Mouse (Mus musculus): ENCODE measurements around the gene Scn11a. TPM values are rescaled to one million over a fixed set of nuclear protein-coding genes. Genes with fewer than 3 reads are reported as not detected.

Gene Scn11a
- polyA plus RNA-seq, 1 experiment from 2014 or later, result 0.30 TPM

GRCm38 (mm10) chr9:119792505-119792904, 32.8 kb downstream of the Scn11a start:
- no peaks in the 10 kb centered on the region for H3K36me3 ChIP-seq (ENCODE audit: poor library complexity, severe bottlenecking)
- no peak overlapping the region for H3K4me2 ChIP-seq
- no peak for ATAC-seq
- H3K4me1 ChIP-seq, result 0 out of 2 replicates have a peak, but pooled peaks cover 4% of the 10 kb centered on the region
- no peak overlapping the region for H3K4me3 ChIP-seq
- no peak overlapping the region for H3K9ac ChIP-seq
- H3K27me3 ChIP-seq, result no peaks in the 10 kb centered on the region
- 53% methylated on average over 9 of the region's 9 CpGs for WGBS
- no peak overlapping the region for H3K27ac ChIP-seq
- H3K9me3 ChIP-seq (replicated peaks), result no peaks in the 10 kb centered on the region

GRCm38 (mm10) chr9:119780901-119781300, 44.4 kb downstream of the Scn11a start:
- Histone ChIP-seq H3K4me1 (no peaks in the 10 kb centered on the region), H3K9ac (no peak overlapping the region), H3K4me3 (no peak overlapping the region), H3K27ac (no peak overlapping the region), H3K36me3 (ENCODE audit: poor library complexity, severe bottlenecking) (no peaks in the 10 kb centered on the region), H3K4me2 (no peak overlapping the region), H3K27me3 (no peaks in the 10 kb centered on the region), H3K9me3 (replicated peaks) (no peaks in the 10 kb centered on the region)
- 68% methylated on average over 3 of the region's 3 CpGs for WGBS
- ATAC-seq, result no peak

- Histone ChIP-seq H3K9ac (no peak overlapping the region), H3K27me3 (no peaks in the 10 kb centered on the region), H3K4me2 (no peak overlapping the region), H3K4me3 (no peak overlapping the region), H3K36me3 (ENCODE audit: poor library complexity, severe bottlenecking) (no peaks in the 10 kb centered on the region), H3K27ac (no peak overlapping the region), H3K4me1 (no peaks in the 10 kb centered on the region), H3K9me3 (replicated peaks) (0 out of 2 replicates have a peak, but pooled peaks cover 5% of the 10 kb centered on the region)
- no peak for ATAC-seq
- 90% methylated on average over 7 of the region's 7 CpGs for WGBS
These were observed 48.6 kb downstream of the Scn11a start for GRCm38 (mm10) chr9:119776661-119777060.

GRCm38 (mm10) chr9:119768585-119768984, 56.7 kb downstream of the Scn11a start:
- H3K9me3 ChIP-seq (replicated peaks), result no peaks in the 10 kb centered on the region
- no peaks in the 10 kb centered on the region for H3K36me3 ChIP-seq (ENCODE audit: poor library complexity, severe bottlenecking)
- H3K4me1 ChIP-seq, result no peaks in the 10 kb centered on the region
- H3K9ac ChIP-seq, result no peak overlapping the region
- no peaks in the 10 kb centered on the region for H3K27me3 ChIP-seq
- no peak overlapping the region for H3K4me2 ChIP-seq
- ATAC-seq, result no peak
- H3K4me3 ChIP-seq, result no peak overlapping the region
- no peak overlapping the region for H3K27ac ChIP-seq
- WGBS, result 43% methylated on average over 7 of the region's 7 CpGs

GRCm38 (mm10) chr9:119760226-119760625, 65.0 kb downstream of the Scn11a start:
- H3K27ac ChIP-seq, result no peak overlapping the region
- 89% methylated on average over 3 of the region's 3 CpGs for WGBS
- no peaks in the 10 kb centered on the region for H3K36me3 ChIP-seq (ENCODE audit: poor library complexity, severe bottlenecking)
- H3K4me3 ChIP-seq, result no peak overlapping the region
- ATAC-seq, result no peak
- no peak overlapping the region for H3K9ac ChIP-seq
- H3K27me3 ChIP-seq, result no peaks in the 10 kb centered on the region
- 0 out of 2 replicates have a peak, but pooled peaks cover 8% of the 10 kb centered on the region for H3K9me3 ChIP-seq (replicated peaks)
- no peaks in the 10 kb centered on the region for H3K4me1 ChIP-seq
- H3K4me2 ChIP-seq, result no peak overlapping the region

GRCm38 (mm10) chr9:119759457-119759856, 65.8 kb downstream of the Scn11a start:
- H3K36me3 ChIP-seq (ENCODE audit: poor library complexity, severe bottlenecking), result no peaks in the 10 kb centered on the region
- WGBS, result 81% methylated on average over 1 of the region's 1 CpGs
- ATAC-seq, result no peak
- H3K9ac ChIP-seq, result no peak overlapping the region
- H3K9me3 ChIP-seq (replicated peaks), result 0 out of 2 replicates have a peak, but pooled peaks cover 10% of the 10 kb centered on the region
- no peak overlapping the region for H3K27ac ChIP-seq
- H3K27me3 ChIP-seq, result no peaks in the 10 kb centered on the region
- H3K4me1 ChIP-seq, result no peaks in the 10 kb centered on the region
- H3K4me2 ChIP-seq, result no peak overlapping the region
- H3K4me3 ChIP-seq, result no peak overlapping the region

GRCm38 (mm10) chr9:119751507-119751906, 73.7 kb downstream of the Scn11a start:
- Histone ChIP-seq H3K4me3 (no peak overlapping the region), H3K9me3 (replicated peaks) (peaks cover 6% of the 10 kb centered on the region; the same call in 1 of the 2 replicates), H3K4me2 (no peak overlapping the region), H3K4me1 (no peaks in the 10 kb centered on the region), H3K9ac (no peak overlapping the region), H3K27ac (no peak overlapping the region), H3K36me3 (ENCODE audit: poor library complexity, severe bottlenecking) (no peaks in the 10 kb centered on the region), H3K27me3 (no peaks in the 10 kb centered on the region)
- ATAC-seq, result peak; percentile 65
- 13% methylated on average over 5 of the region's 5 CpGs for WGBS

GRCm38 (mm10) chr9:119749112-119749511, 76.1 kb downstream of the Scn11a start:
- ATAC-seq, result no peak
- 80% methylated on average over 9 of the region's 9 CpGs for WGBS
- H3K9me3 ChIP-seq (replicated peaks), result no peaks in the 10 kb centered on the region; the same call in 1 of the 2 replicates

GRCm38 (mm10) chr9:119743900-119744299, 81.4 kb downstream of the Scn11a start:
- ATAC-seq, result no peak
- Histone ChIP-seq H3K36me3 (ENCODE audit: poor library complexity, severe bottlenecking) (no peaks in the 10 kb centered on the region), H3K4me3 (no peak overlapping the region), H3K27me3 (no peaks in the 10 kb centered on the region), H3K9me3 (replicated peaks) (no peaks in the 10 kb centered on the region; the same call in 1 of the 2 replicates), H3K27ac (no peak overlapping the region), H3K4me1 (no peaks in the 10 kb centered on the region), H3K9ac (no peak overlapping the region), H3K4me2 (no peak overlapping the region)
- WGBS, result 88% methylated on average over 4 of the region's 4 CpGs

More at GRCm38 (mm10) chr9:119749112-119749511, 76.1 kb downstream of the Scn11a start:
- Histone ChIP-seq H3K9ac (no peak overlapping the region), H3K4me2 (no peak overlapping the region), H3K4me3 (no peak overlapping the region), H3K36me3 (ENCODE audit: poor library complexity, severe bottlenecking) (no peaks in the 10 kb centered on the region), H3K27me3 (no peaks in the 10 kb centered on the region), H3K27ac (no peak overlapping the region), H3K4me1 (no peaks in the 10 kb centered on the region)

- H3K9ac ChIP-seq, result no peak overlapping the region
- 84% methylated on average over 3 of the region's 3 CpGs for WGBS
- H3K4me2 ChIP-seq, result no peak overlapping the region
- H3K27ac ChIP-seq, result no peak overlapping the region
- no peaks in the 10 kb centered on the region; the same call in 1 of the 2 replicates for H3K9me3 ChIP-seq (replicated peaks)
- no peak overlapping the region for H3K4me3 ChIP-seq
- no peaks in the 10 kb centered on the region for H3K27me3 ChIP-seq
- H3K4me1 ChIP-seq, result no peaks in the 10 kb centered on the region
- H3K36me3 ChIP-seq (ENCODE audit: poor library complexity, severe bottlenecking), result no peaks in the 10 kb centered on the region
- no peak for ATAC-seq
These were observed 81.9 kb downstream of the Scn11a start for GRCm38 (mm10) chr9:119743312-119743711.

GRCm38 (mm10) chr9:119741101-119741786, 84.0 kb downstream of the Scn11a start:
- H3K27ac ChIP-seq, result no peak overlapping the region
- H3K27me3 ChIP-seq, result no peaks in the 10 kb centered on the region
- H3K4me2 ChIP-seq, result no peak overlapping the region
- H3K36me3 ChIP-seq (ENCODE audit: poor library complexity, severe bottlenecking), result no peaks in the 10 kb centered on the region
- H3K4me1 ChIP-seq, result no peaks in the 10 kb centered on the region
- no peak for ATAC-seq
- H3K9ac ChIP-seq, result no peak overlapping the region
- H3K4me3 ChIP-seq, result no peak overlapping the region
- H3K9me3 ChIP-seq (replicated peaks), result no peaks in the 10 kb centered on the region
- 50% methylated on average over 5 of the region's 5 CpGs for WGBS

- H3K4me2 ChIP-seq, result no peak overlapping the region
- no peaks in the 10 kb centered on the region for H3K27me3 ChIP-seq
- WGBS, result 92% methylated on average over 11 of the region's 11 CpGs
- no peak overlapping the region for H3K9ac ChIP-seq
- no peaks in the 10 kb centered on the region for H3K36me3 ChIP-seq (ENCODE audit: poor library complexity, severe bottlenecking)
- H3K27ac ChIP-seq, result no peak overlapping the region
- no peak overlapping the region for H3K4me3 ChIP-seq
- H3K4me1 ChIP-seq, result peaks cover 13% of the 10 kb centered on the region; the same call in 1 of the 2 replicates
- ATAC-seq, result no peak
- H3K9me3 ChIP-seq (replicated peaks), result no peaks in the 10 kb centered on the region
These were observed 96.7 kb downstream of the Scn11a start for GRCm38 (mm10) chr9:119728412-119729097.
